Mouse (Mus musculus): Measurements from ENCODE around the gene Vmn2r9. TPM values are rescaled to one million over a fixed set of nuclear protein-coding genes. Genes with fewer than 3 reads are reported as not detected.

Gene Vmn2r9
- polyA plus RNA-seq, 1 experiment from 2014 or later, result not detected

Other genes starting within 250 kb of the Vmn2r9 start
- 43.3 and 45.3 TPM in 2 replicates for gene Gak, start 222.8 kb downstream of the Vmn2r9 start, polyA plus RNA-seq (2014; fragmentation: Nextera tagmentation; extraction: Ambion mirVana)
- gene Tmem175, start 222.8 kb downstream of the Vmn2r9 start, polyA plus RNA-seq (2014; fragmentation: Nextera tagmentation; extraction: Ambion mirVana), result 20.9 and 22.1 TPM in 2 replicates
- 9.2 TPM in 2 replicates for gene Idua, start 192.3 kb downstream of the Vmn2r9 start, polyA plus RNA-seq (2014; fragmentation: Nextera tagmentation; extraction: Ambion mirVana)
- gene Dgkq, start 182.9 kb downstream of the Vmn2r9 start, polyA plus RNA-seq (2014; fragmentation: Nextera tagmentation; extraction: Ambion mirVana), result 8.6 TPM in 2 replicates
- gene Slc26a1, start 177.0 kb downstream of the Vmn2r9 start, polyA plus RNA-seq (2014; fragmentation: Nextera tagmentation; extraction: Ambion mirVana), result 0.69 and 0.81 TPM in 2 replicates
- gene Fgfrl1, start 160.2 kb downstream of the Vmn2r9 start, polyA plus RNA-seq (2014; fragmentation: Nextera tagmentation; extraction: Ambion mirVana), result 11.9 and 15.0 TPM in 2 replicates
- 1.7 TPM in 1 of 2 replicates, not detected in the other for gene Rnf212, start 77.6 kb downstream of the Vmn2r9 start, polyA plus RNA-seq (2014; fragmentation: Nextera tagmentation; extraction: Ambion mirVana)
- not detected in 2 replicates for gene Tmed11, start 57.2 kb downstream of the Vmn2r9 start, polyA plus RNA-seq (2014; fragmentation: Nextera tagmentation; extraction: Ambion mirVana)
- gene Vmn2r8, start 43.8 kb downstream of the Vmn2r9 start, polyA plus RNA-seq (2014; fragmentation: Nextera tagmentation; extraction: Ambion mirVana), result not detected in 2 replicates
- gene Vmn2r10, start 153.9 kb upstream of the Vmn2r9 start, polyA plus RNA-seq (2014; fragmentation: Nextera tagmentation; extraction: Ambion mirVana), result not detected in 2 replicates
- gene Vmn2r11, start 207.0 kb upstream of the Vmn2r9 start, polyA plus RNA-seq (2014; fragmentation: Nextera tagmentation; extraction: Ambion mirVana), result not detected in 2 replicates
- not detected in 2 replicates for gene Vmn2r12, start 245.3 kb upstream of the Vmn2r9 start, polyA plus RNA-seq (2014; fragmentation: Nextera tagmentation; extraction: Ambion mirVana)